Mouse (Mus musculus) thymus, adult 2 months (tissue): ENCODE data around the gene Hyal3. TPM values are rescaled to one million over a fixed set of nuclear protein-coding genes. Genes with fewer than 3 reads are reported as not detected.

Source experiments
- DNase-seq: peaks from one replicate; pipeline ENCODE4 v3.0.0; 2021
- H3K27ac ChIP-seq: fragments of 200-500 bp; 2 replicates; pipeline ENCODE4 v1.5.1; 2012; ENCODE audit warnings: low read length, control low read depth; ENCODE audit not compliant: control insufficient read depth, insufficient read depth
- H3K27me3 ChIP-seq: fragments of 200-500 bp; 2 replicates; pipeline ENCODE4 v1.6.1; 2012; ENCODE audit warnings: mild to moderate bottlenecking, low read length, moderate library complexity, mixed read lengths; ENCODE audit not compliant: control insufficient read depth, insufficient read depth
- H3K36me3 ChIP-seq: fragments of 200-500 bp; 2 replicates; pipeline ENCODE4 v1.6.1; 2012; ENCODE audit warnings: mild to moderate bottlenecking, low read length, moderate library complexity; ENCODE audit not compliant: control insufficient read depth, insufficient read depth
- H3K4me1 ChIP-seq: fragments of 200-500 bp; replicated peaks from 2 replicates; pipeline ENCODE4 v1.6.1; 2012; ENCODE audit warnings: low read length; ENCODE audit not compliant: control insufficient read depth, insufficient read depth
- H3K4me3 ChIP-seq: fragments of 200-500 bp; 2 replicates; pipeline ENCODE4 v1.5.1; 2012; ENCODE audit warnings: mild to moderate bottlenecking, low read length, control low read depth, moderate library complexity; ENCODE audit not compliant: control insufficient read depth, insufficient read depth
- CTCF ChIP-seq: fragments of 200-500 bp; IDR thresholded peaks from 2 replicates; pipeline ENCODE4 v1.5.1; 2012; ENCODE audit warnings: mild to moderate bottlenecking, control low read depth, low read length, moderate library complexity, borderline replicate concordance; ENCODE audit not compliant: control insufficient read depth, poor library complexity, insufficient read depth; ENCODE audit errors: extremely low read depth
- POLR2A ChIP-seq: fragments of 200-500 bp; IDR thresholded peaks from 2 replicates; pipeline ENCODE4 v1.6.1; 2012; ENCODE audit warnings: mild to moderate bottlenecking, low read length, control low read depth, moderate library complexity; ENCODE audit not compliant: control insufficient read depth, poor library complexity, insufficient read depth; ENCODE audit errors: extremely low read depth
- WGBS: fragments of 180-500 bp; shearing (Covaris S2); methylation state at CpG from one replicate; pipeline ENCODE4 v1.1.7; 2018; 5-methylcytosine and 5-hydroxymethylcytosine counted together
- polyA plus RNA-seq: library from polyadenylated mRNA; depleted of rRNA; stranded (reverse); fragments of >200 nt; gene quantifications from 2 replicates; pipeline ENCODE4 v1.2.3, GENCODE M21; 2012

Hyal3 gene
- polyA plus RNA-seq, 1 experiment = 2.4 TPM

- no peaks in the 10 kb centered on the region for H3K27me3 ChIP-seq
- no peak overlapping the region for H3K27ac ChIP-seq
- WGBS = 97% methylated on average over 12 of the region's 12 CpGs
- H3K4me1 ChIP-seq = peaks cover 34% of the 10 kb centered on the region
- no peaks in the 10 kb centered on the region for H3K36me3 ChIP-seq
- no peak overlapping the region for H3K4me3 ChIP-seq
- DNase-seq = no peak
- TF ChIP-seq POLR2A = no peak
- TF ChIP-seq CTCF = no peak
Measured at GRCm38 (mm10) chr9:107544729-107545128, 35.9 kb upstream of the Hyal3 start.

DNA sequence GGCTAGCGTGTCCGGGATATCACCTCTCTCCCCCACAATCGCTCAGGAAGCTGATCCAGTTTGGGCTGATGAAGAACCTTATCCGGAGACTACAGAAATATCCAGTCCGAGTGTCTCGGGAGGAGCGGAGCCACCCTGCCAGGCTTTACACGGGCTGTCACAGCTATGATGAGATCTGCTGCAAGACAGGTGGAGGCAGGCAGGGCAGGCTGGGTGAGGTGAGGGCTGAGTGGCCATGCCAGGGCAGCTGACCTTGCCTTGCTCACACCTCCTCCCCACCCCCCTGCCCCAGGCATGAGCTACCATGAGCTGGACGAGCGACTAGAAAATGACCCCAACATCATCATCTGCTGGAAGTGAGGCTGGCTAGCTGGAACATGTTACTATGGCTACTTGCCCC is 35.4 kb upstream of the Hyal3 start:
- Histone ChIP-seq H3K27me3 (no peaks in the 10 kb centered on the region), H3K4me1 (peaks cover 35% of the 10 kb centered on the region), H3K27ac (no peak overlapping the region), H3K36me3 (no peaks in the 10 kb centered on the region), H3K4me3 (no peak overlapping the region)
- WGBS = 89% methylated on average over 10 of the region's 10 CpGs
- no peak for TF ChIP-seq CTCF
- no peak for TF ChIP-seq POLR2A
- no peak for DNase-seq

GRCm38 (mm10) chr9:107545602-107546001 is 35.0 kb upstream of the Hyal3 start:
- Histone ChIP-seq H3K4me3 (no peak overlapping the region), H3K27me3 (no peaks in the 10 kb centered on the region), H3K27ac (no peak overlapping the region), H3K4me1 (peaks cover 39% of the 10 kb centered on the region), H3K36me3 (no peaks in the 10 kb centered on the region)
- TF ChIP-seq CTCF = 0 out of 2 replicates have a peak, but pooled peaks have one; percentile 20
- TF ChIP-seq POLR2A = no peak
- DNase-seq = peak; percentile 73
- 26% methylated on average over 3 of the region's 3 CpGs for WGBS

DNA sequence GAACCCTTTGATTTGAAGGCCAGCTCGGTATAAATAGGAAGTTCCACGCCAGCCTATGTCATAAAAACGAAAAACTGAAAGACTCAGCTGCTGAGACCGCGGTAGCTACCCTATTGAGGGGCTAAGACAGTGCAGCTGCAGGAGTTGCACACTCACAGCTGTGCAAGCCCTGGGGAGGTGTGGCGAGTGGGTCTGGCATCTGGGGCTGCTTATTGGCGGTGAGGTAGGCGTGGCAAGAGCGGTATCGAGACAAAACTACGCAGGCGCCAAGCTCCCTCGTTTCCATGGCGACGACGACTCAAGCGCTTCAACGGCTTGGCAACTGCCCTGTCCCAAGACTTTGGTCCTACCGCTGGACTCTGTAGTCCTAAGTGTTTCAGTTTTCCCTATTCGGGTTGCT is 33.6 kb upstream of the Hyal3 start, which contains the start of gene Zmynd10:
Zmynd10 (plus strand) TSS at position 273 of the 400 bp plus-strand sequence.
- TF ChIP-seq CTCF (0 out of 2 replicates have a peak, but pooled peaks have one; percentile 51), POLR2A (0 out of 2 replicates have a peak, but pooled peaks have one; percentile 30)
- 2% methylated on average over 20 of the region's 20 CpGs for WGBS
- Histone ChIP-seq H3K4me1 (peaks cover 47% of the 10 kb centered on the region), H3K27me3 (no peaks in the 10 kb centered on the region), H3K4me3 (0 out of 2 replicates have a peak within 1 kb of the TSS, but pooled peaks have one; percentile 3), H3K27ac (peak within 1 kb of the TSS; percentile 82), H3K36me3 (no peaks in the 10 kb centered on the region)
- peak; percentile 88 for DNase-seq

DNA sequence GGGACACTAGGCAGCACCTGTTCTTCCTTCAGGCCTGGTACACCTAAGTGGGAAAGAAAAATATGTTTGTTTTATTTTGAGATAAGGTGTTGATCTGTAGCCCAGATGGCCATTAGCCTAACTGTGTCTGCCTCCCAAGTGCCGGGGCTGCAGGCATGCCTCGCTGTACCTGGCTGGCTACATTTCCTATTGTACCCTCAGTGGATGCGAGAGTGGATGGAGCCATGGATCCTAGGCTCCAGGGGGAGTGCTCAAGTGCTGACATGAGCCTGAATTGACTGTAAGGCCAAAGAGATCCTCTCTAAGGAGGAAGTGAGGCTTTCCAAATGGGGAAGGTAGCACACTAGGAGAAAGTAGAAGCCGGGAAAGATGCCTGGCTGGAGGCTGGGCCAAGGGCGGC is 32.7 kb upstream of the Hyal3 start:
- H3K27ac ChIP-seq = no peak overlapping the region
- 93% methylated on average over 5 of the region's 5 CpGs for WGBS
- peaks cover 48% of the 10 kb centered on the region for H3K4me1 ChIP-seq
- no peaks in the 10 kb centered on the region for H3K27me3 ChIP-seq
- no peak overlapping the region for H3K4me3 ChIP-seq
- DNase-seq = no peak
- no peaks in the 10 kb centered on the region for H3K36me3 ChIP-seq
- TF ChIP-seq POLR2A (no peak), CTCF (no peak)

DNA sequence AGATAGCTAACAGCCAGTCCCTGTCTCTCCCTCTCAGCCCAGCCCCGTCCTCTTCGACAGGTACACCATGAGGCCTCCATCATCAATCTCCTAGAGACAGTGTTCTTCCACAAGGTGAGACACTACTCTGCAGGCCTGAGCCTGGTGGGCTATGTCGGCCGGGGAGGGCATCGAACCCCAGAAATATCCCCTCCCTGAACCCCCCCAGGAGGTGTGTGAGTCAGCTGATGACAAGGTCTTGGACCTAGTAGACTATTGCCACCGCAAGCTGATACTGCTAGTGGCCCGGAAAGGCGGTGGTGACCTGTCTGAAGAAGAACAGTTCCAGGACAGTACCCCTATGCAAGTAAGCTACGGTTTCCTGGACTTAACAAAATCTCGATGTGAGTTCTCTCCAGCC is 31.8 kb upstream of the Hyal3 start:
- H3K4me1 ChIP-seq = peaks cover 57% of the 10 kb centered on the region
- H3K27ac ChIP-seq = no peak overlapping the region
- H3K4me3 ChIP-seq = no peak overlapping the region
- no peak for TF ChIP-seq CTCF
- no peak for TF ChIP-seq POLR2A
- DNase-seq = no peak
- no peaks in the 10 kb centered on the region for H3K36me3 ChIP-seq
- 97% methylated on average over 10 of the region's 10 CpGs for WGBS
- no peaks in the 10 kb centered on the region for H3K27me3 ChIP-seq

GRCm38 (mm10) chr9:107549297-107550074 is 31.1 kb upstream of the Hyal3 start:
- Histone ChIP-seq H3K4me1 (peaks cover 59% of the 10 kb centered on the region), H3K27me3 (no peaks in the 10 kb centered on the region), H3K27ac (no peak overlapping the region), H3K36me3 (no peaks in the 10 kb centered on the region), H3K4me3 (no peak overlapping the region)
- 97% methylated on average over 20 of the region's 20 CpGs for WGBS
- DNase-seq = no peak
- TF ChIP-seq CTCF (no peak), POLR2A (no peak)
